Comparison of ENCODE assay signal across 8 mouse cellular contexts in genomic region chr8:72160707-72161697, GRCm38 (mm10). TPM values are rescaled to one million over a fixed set of nuclear protein-coding genes. Genes with fewer than 3 reads are reported as not detected.
DNase-seq lines count a peak whose midpoint lies in the region; ATAC-seq and TF ChIP-seq lines count a peak whose summit lies in the region.

Gene Rab8a (plus strand): TSS chr8:72161200.

- H3K27ac ChIP-seq in ES-E14 (ENCODE audit: insufficient read depth, low read depth, low read length, poor library complexity, severe bottlenecking), result peak within 1 kb of the TSS; percentile 93
- H3K27ac ChIP-seq in forebrain, embryonic 15.5 days (replicated peaks), result peak within 1 kb of the TSS; percentile 72

- DNase-seq in ES-E14 (ENCODE audit: low read depth, low spot score), result peak; percentile 98
- peak; percentile 100 for DNase-seq in cerebellum, adult 11-12 months
- peak; percentile 100 for DNase-seq in heart, postnatal 25 days (ENCODE audit: low spot score)
- DNase-seq in layer of hippocampus, adult 18-20 months (ENCODE audit: low spot score in 2 of 2), result peak; percentile 100
- DNase-seq in lung, adult 2 months, result peak; percentile 99
- peak; percentile 100 for DNase-seq in thymus, adult 18-20 months

- H3K9ac ChIP-seq in ES-E14 (ENCODE audit: insufficient read depth, low read depth, low read length, poor library complexity, severe bottlenecking), result peak within 1 kb of the TSS; percentile 97
- H3K9ac ChIP-seq in forebrain, embryonic 15.5 days (replicated peaks), result peak within 1 kb of the TSS; percentile 90

- H3K27me3 ChIP-seq in forebrain, embryonic 15.5 days, result no peaks in the 10 kb centered on the region

- H3K9me3 ChIP-seq in ES-E14 (ENCODE audit: control insufficient read depth, insufficient read depth, low read depth, low read length), result no peaks in the 10 kb centered on the region
- no peaks in the 10 kb centered on the region for H3K9me3 ChIP-seq in forebrain, embryonic 15.5 days

- H3K36me3 ChIP-seq in ES-E14 (ENCODE audit: control insufficient read depth, insufficient read depth, low read length, poor library complexity, severe bottlenecking), result peaks cover 4% of the 10 kb centered on the region; the same call in 1 of the 2 replicates
- peaks cover 7% of the 10 kb centered on the region; the same call in 1 of the 2 replicates for H3K36me3 ChIP-seq in forebrain, embryonic 15.5 days

- H3K4me3 ChIP-seq in ES-E14 (ENCODE audit: insufficient read depth in 1 of 2, low read depth in 1 of 2, low read length in 2 of 2, poor library complexity in 1 of 2, severe bottlenecking in 1 of 2), result peak within 1 kb of the TSS; percentile 89 to 95
- peak within 1 kb of the TSS; percentile 72 for H3K4me3 ChIP-seq in forebrain, embryonic 15.5 days
- H3K4me3 ChIP-seq in lung, adult 2 months (replicated peaks; ENCODE audit: extremely low read depth, low read depth, low read length), result peak within 1 kb of the TSS; percentile 96

- intact Hi-C loops in heart, postnatal 25 days (cut with DNase I), result loop anchor here (2.0 kb wide), 1 partner anchor 22 kb away; no protein-coding TSS in a partner anchor

- in situ Hi-C loops in ES-E14 (cut with MboI; ENCODE audit: low sequenced_read_pairs in 2 of 2, unreplicated experiment in 2 of 2), result no loop called here

- under 1% methylated on average over 82 of the region's 82 CpGs for WGBS in forebrain, embryonic 15.5 days
- WGBS in lung, adult 2 months, result under 1% methylated on average over 82 of the region's 82 CpGs

- ATAC-seq in forebrain, embryonic 15.5 days (replicated peaks), result peak; percentile 99
- peak; percentile 88 for ATAC-seq in neutrophil, adult 5-6 weeks (ENCODE audit: extremely low read depth, insufficient number of reproducible peaks, low FRiP score, poor library complexity, severe bottlenecking)

- peak within 1 kb of the TSS; percentile 55 for H3K4me2 ChIP-seq in forebrain, embryonic 15.5 days (replicated peaks)

- TF ChIP-seq CTCF in lung, adult 2 months (IDR thresholded peaks at IDR 0.05; ENCODE audit: insufficient read depth, low read length), result no peak

- peaks cover 0 to 7% of the 10 kb centered on the region in 2 experiments; a peak in 2 of 4 replicates for H3K4me1 ChIP-seq in ES-E14 (ENCODE audit: control insufficient read depth in 2 of 2, insufficient read depth in 2 of 2, low read length in 2 of 2, poor library complexity in 1 of 2)
- H3K4me1 ChIP-seq in forebrain, embryonic 15.5 days, result peaks cover 24% of the 10 kb centered on the region
- H3K4me1 ChIP-seq in lung, adult 2 months (ENCODE audit: control insufficient read depth, insufficient read depth, low read length), result peaks cover 11% of the 10 kb centered on the region

- peak; percentile 94 for TF ChIP-seq POLR2A in lung, adult 2 months (IDR thresholded peaks at IDR 0.05; ENCODE audit: borderline replicate concordance, extremely low read depth, low read depth, low read length)

TF ChIP-seq in ES-E14, 5 proteins besides CTCF, POLR2A, EP300 and RAD21:
- TF ChIP-seq HCFC1 (IDR thresholded peaks at IDR 0.05; ENCODE audit: borderline replicate concordance, insufficient read depth, low read length) (0 out of 2 replicates have a peak, but pooled peaks have one; percentile 66), ZC3H11A (IDR thresholded peaks at IDR 0.05; ENCODE audit: borderline replicate concordance, low read depth, low read length) (no peak), ZNF384 (IDR thresholded peaks at IDR 0.05; ENCODE audit: low read depth, low read length) (no peak), MAFK (IDR thresholded peaks at IDR 0.05; ENCODE audit: insufficient read depth, low read depth, low read length) (no peak), CHD2 (IDR thresholded peaks at IDR 0.05; ENCODE audit: low read depth, low read length) (peak; percentile 76)

RNA-seq across cellular contexts. Expression of gene Rab8a, which starts in this region (rescaled TPM):
- 54.0 and 73.2 TPM in 2 replicates for total RNA-seq in ES-E14 (2012; rRNA removed)
- 100 and 103 TPM in 2 replicates for polyA plus RNA-seq in forebrain, embryonic 15.5 days (2015; fragmentation: Nextera tagmentation; extraction: Ambion mirVana)
- 10 to 100 TPM; 23.4 to 23.5 TPM for total RNA-seq in heart, postnatal 25 days (2021)
- total RNA-seq in layer of hippocampus, adult 18-20 months (2021), result 10 to 100 TPM; 39.8 to 41.4 TPM
- 39.1 and 67.4 TPM in 2 replicates for polyA plus RNA-seq in lung, adult 2 months (2012; rRNA removed)
- total RNA-seq in neutrophil, adult 5-6 weeks (2017), result 510 and 563 TPM in 2 replicates

Comparison
In these comparisons a context has a peak if more than half of its experiments do, and no peak if none do; other contexts are left out.
1. Peak in every context shown above with its lines: DNase-seq, ATAC-seq, H3K4me3 ChIP-seq and H3K27ac ChIP-seq.